Mouse (Mus musculus) embryonic fibroblast, embryonic 13.5 days (primary cell): Measurements from ENCODE around the gene Dock9. TPM values are rescaled to one million over a fixed set of nuclear protein-coding genes. Genes with fewer than 3 reads are reported as not detected.

Source experiments
- H3K27ac ChIP-seq: 2 replicates; pipeline ENCODE4 v1.5.1; 2012; ENCODE audit warnings: low read length, control low read depth, inconsistent platforms; ENCODE audit not compliant: insufficient read depth
- H3K4me1 ChIP-seq: 2 replicates; pipeline ENCODE4 v1.6.1; 2011; ENCODE audit warnings: low read length; ENCODE audit not compliant: control insufficient read depth, insufficient read depth
- H3K4me3 ChIP-seq: 2 replicates; pipeline ENCODE4 v1.5.1; 2011; ENCODE audit warnings: mild to moderate bottlenecking, control low read depth, low read length; ENCODE audit not compliant: insufficient read depth
- CTCF ChIP-seq: IDR thresholded peaks from 2 replicates; pipeline ENCODE4 v1.5.1; 2011; ENCODE audit warnings: mild to moderate bottlenecking, control low read depth, low read length, moderate library complexity, borderline replicate concordance; ENCODE audit not compliant: insufficient read depth
- POLR2A ChIP-seq: IDR thresholded peaks from 2 replicates; pipeline ENCODE4 v1.6.1; 2011; ENCODE audit warnings: low read depth, mild to moderate bottlenecking, control low read depth, low read length, moderate library complexity
- polyA plus RNA-seq: library from polyadenylated mRNA; stranded (reverse); fragments of >200 nt; gene quantifications from 2 replicates; pipeline ENCODE4 v1.2.4, GENCODE M21; 2011; ENCODE audit warnings: low read depth; ENCODE audit not compliant: missing spikeins, insufficient read length

The Dock9 gene
- polyA plus RNA-seq, 1 experiment = 10.2 TPM

- TF ChIP-seq POLR2A (no peak), CTCF (no peak)
- Histone ChIP-seq H3K4me1 (no peaks in the 10 kb centered on the region), H3K4me3 (no peak overlapping the region), H3K27ac (no peak overlapping the region)
Measured at GRCm38 (mm10) chr14:121795536-121795935, 2.1 kb downstream of the Dock9 start.

DNA sequence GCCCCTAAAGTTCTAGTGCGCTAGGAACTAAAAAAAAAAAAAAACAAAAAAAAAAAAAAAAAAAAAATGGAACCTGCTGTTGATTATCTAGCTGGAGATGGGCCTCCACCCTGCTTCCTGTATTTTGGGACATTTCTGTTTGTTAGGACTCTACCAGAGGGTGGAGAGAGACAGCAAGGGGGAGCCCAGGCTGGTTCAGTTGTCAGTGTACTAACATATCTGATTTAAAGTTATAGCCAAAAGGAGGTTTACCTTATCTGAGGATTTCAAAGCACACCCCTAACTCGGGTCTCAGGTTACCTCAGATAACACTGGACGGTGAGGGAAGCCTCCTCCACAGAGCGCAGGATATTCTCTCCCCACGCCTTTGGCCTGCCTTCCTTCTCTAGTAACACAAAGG, 4.0 kb downstream of the Dock9 start:
- Histone ChIP-seq H3K27ac (no peak overlapping the region), H3K4me3 (no peak overlapping the region), H3K4me1 (no peaks in the 10 kb centered on the region)
- TF ChIP-seq POLR2A (no peak), CTCF (no peak)

- H3K4me1 ChIP-seq = no peaks in the 10 kb centered on the region
- H3K4me3 ChIP-seq = no peak overlapping the region
- H3K27ac ChIP-seq = no peak overlapping the region
- TF ChIP-seq POLR2A (no peak), CTCF (no peak)
Measured at GRCm38 (mm10) chr14:121791935-121792334, 5.7 kb downstream of the Dock9 start.

GRCm38 (mm10) chr14:121791112-121791511, 6.5 kb downstream of the Dock9 start:
- no peak overlapping the region for H3K4me3 ChIP-seq
- TF ChIP-seq CTCF (no peak), POLR2A (no peak)
- no peaks in the 10 kb centered on the region for H3K4me1 ChIP-seq
- H3K27ac ChIP-seq = no peak overlapping the region

GRCm38 (mm10) chr14:121789273-121789672, 8.4 kb downstream of the Dock9 start:
- no peak for TF ChIP-seq CTCF
- no peak for TF ChIP-seq POLR2A
- H3K4me3 ChIP-seq = no peak overlapping the region
- H3K27ac ChIP-seq = no peak overlapping the region
- H3K4me1 ChIP-seq = no peaks in the 10 kb centered on the region

DNA sequence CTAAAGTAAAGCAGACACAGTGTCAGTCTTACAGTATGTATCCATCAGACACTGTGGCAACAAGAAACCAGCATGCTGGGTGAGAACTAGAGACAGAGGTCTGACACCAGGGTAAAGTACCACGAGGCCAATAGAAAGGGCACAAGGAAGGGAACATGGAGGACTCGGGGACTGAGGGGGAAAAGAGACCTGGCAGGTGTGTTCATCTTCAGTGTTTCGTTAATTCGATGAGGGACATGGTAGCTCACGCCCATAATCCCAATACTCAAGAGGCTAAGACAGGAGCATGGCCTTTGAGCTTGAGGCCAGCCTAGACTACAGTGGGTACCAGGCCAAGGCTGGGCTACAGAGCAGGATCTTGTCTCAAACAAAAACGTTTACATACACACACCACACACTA, 9.2 kb downstream of the Dock9 start:
- Histone ChIP-seq H3K4me3 (no peak overlapping the region), H3K4me1 (no peaks in the 10 kb centered on the region), H3K27ac (no peak overlapping the region)
- TF ChIP-seq CTCF (no peak), POLR2A (no peak)

- H3K27ac ChIP-seq = no peak overlapping the region
- H3K4me1 ChIP-seq = no peaks in the 10 kb centered on the region
- TF ChIP-seq CTCF = no peak
- TF ChIP-seq POLR2A = no peak
- no peak overlapping the region for H3K4me3 ChIP-seq
Measured at GRCm38 (mm10) chr14:121787430-121787829, 10.2 kb downstream of the Dock9 start.

- no peak overlapping the region for H3K27ac ChIP-seq
- TF ChIP-seq POLR2A (no peak), CTCF (no peak)
- no peaks in the 10 kb centered on the region for H3K4me1 ChIP-seq
- no peak overlapping the region for H3K4me3 ChIP-seq
Measured at GRCm38 (mm10) chr14:121786900-121787299, 10.7 kb downstream of the Dock9 start.

DNA sequence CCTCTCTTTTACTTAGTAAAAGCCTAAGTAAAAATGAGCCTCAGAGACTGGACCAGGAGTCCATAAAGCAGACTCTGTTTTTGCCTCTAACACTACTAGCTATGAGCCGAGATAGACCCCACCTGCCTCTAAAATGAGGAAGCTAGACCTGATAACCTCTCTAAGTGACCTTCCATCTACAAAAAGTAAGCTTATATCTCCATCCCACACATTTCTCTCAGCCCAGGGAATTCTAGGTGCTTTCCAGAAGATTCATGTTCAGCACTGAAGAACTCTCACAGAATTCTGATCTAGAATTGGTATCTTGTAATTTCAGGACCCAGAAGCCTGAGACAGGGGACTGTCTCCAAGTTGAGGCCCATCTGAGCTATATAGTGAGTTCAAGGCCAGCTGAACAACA, 12.2 kb downstream of the Dock9 start:
- no peak for TF ChIP-seq CTCF
- no peak for TF ChIP-seq POLR2A
- H3K4me1 ChIP-seq = no peaks in the 10 kb centered on the region
- H3K27ac ChIP-seq = no peak overlapping the region

GRCm38 (mm10) chr14:121780942-121781531, 16.6 kb downstream of the Dock9 start:
- TF ChIP-seq CTCF (no peak), POLR2A (no peak)
- Histone ChIP-seq H3K4me1 (no peaks in the 10 kb centered on the region), H3K4me3 (no peak overlapping the region), H3K27ac (no peak overlapping the region)

More for the DNA sequence above, 12.2 kb downstream of the Dock9 start:
- no peak overlapping the region for H3K4me3 ChIP-seq

GRCm38 (mm10) chr14:121780144-121780913, 17.3 kb downstream of the Dock9 start:
- Histone ChIP-seq H3K4me3 (no peak overlapping the region), H3K4me1 (no peaks in the 10 kb centered on the region), H3K27ac (no peak overlapping the region)
- TF ChIP-seq POLR2A (no peak), CTCF (no peak)
